Mouse (Mus musculus) liver, adult 2 months (tissue): Measurements from ENCODE around the gene Taok2. TPM values are rescaled to one million over a fixed set of nuclear protein-coding genes. Genes with fewer than 3 reads are reported as not detected.

Source experiments
- DNase-seq: peaks from one replicate; pipeline ENCODE4 v3.0.0-alpha.2; 2011; ENCODE audit warnings: low read depth, low spot score; ENCODE audit errors: extremely low read depth
- H3K27ac ChIP-seq: fragments of 200-500 bp; replicated peaks from 2 replicates; pipeline ENCODE4 v1.5.1; 2012; ENCODE audit warnings: low read depth, mild to moderate bottlenecking, control low read depth, inconsistent platforms, low read length; ENCODE audit not compliant: insufficient read depth
- H3K27me3 ChIP-seq: fragments of 200-500 bp; 2 replicates; pipeline ENCODE4 v1.6.1; 2012; ENCODE audit warnings: mild to moderate bottlenecking, moderate library complexity, low read length, inconsistent platforms; ENCODE audit not compliant: control insufficient read depth, insufficient read depth
- H3K36me3 ChIP-seq: fragments of 200-500 bp; 2 replicates; pipeline ENCODE4 v1.6.1; 2012; ENCODE audit warnings: low read length, inconsistent platforms; ENCODE audit not compliant: control insufficient read depth, insufficient read depth
- H3K4me1 ChIP-seq: fragments of 200-500 bp; 2 replicates; pipeline ENCODE4 v1.6.1; 2011; ENCODE audit warnings: low read length; ENCODE audit not compliant: control insufficient read depth, insufficient read depth
- H3K4me3 ChIP-seq: fragments of 200-500 bp; 2 replicates; pipeline ENCODE4 v1.5.1; 2011; ENCODE audit warnings: low read depth, mild to moderate bottlenecking, control low read depth, low read length, moderate library complexity; ENCODE audit not compliant: insufficient read depth
- H3K79me2 ChIP-seq: fragments of 200-500 bp; 2 replicates; pipeline ENCODE4 v1.6.1; 2012; ENCODE audit warnings: inconsistent platforms, mild to moderate bottlenecking, low read length, moderate library complexity; ENCODE audit not compliant: control insufficient read depth, insufficient read depth
- H3K9ac ChIP-seq: fragments of 200-500 bp; 2 replicates; pipeline ENCODE4 v1.6.1; 2012; ENCODE audit warnings: low read depth, mild to moderate bottlenecking, control low read depth, inconsistent platforms, low read length
- CTCF ChIP-seq: fragments of 200-500 bp; IDR thresholded peaks from 2 replicates; pipeline ENCODE4 v1.5.1; 2011; ENCODE audit warnings: low read depth, low read length, control low read depth
- POLR2A ChIP-seq: fragments of 200-500 bp; IDR thresholded peaks from 2 replicates; pipeline ENCODE4 v1.6.1; 2011; ENCODE audit warnings: low read length, control low read depth; ENCODE audit not compliant: insufficient read depth; ENCODE audit errors: extremely low read depth
- WGBS: fragments of 180-500 bp; shearing (Covaris S2); methylation state at CpG from one replicate; pipeline ENCODE4 v1.1.7; 2018; 5-methylcytosine and 5-hydroxymethylcytosine counted together
- polyA plus RNA-seq: library from polyadenylated mRNA; depleted of rRNA; stranded (reverse); fragments of >200 nt; gene quantifications from 2 replicates; pipeline ENCODE4 v1.2.3, GENCODE M21; 2012; rRNA removed
- total RNA-seq: library from RNA; depleted of rRNA; stranded (reverse); fragments of >200 nt; gene quantifications from 2 replicates; pipeline ENCODE4 v1.2.3, GENCODE M21; 2014; rRNA removed

The Taok2 gene
- 20.5 and 21.7 TPM in 2 replicates for total RNA-seq
- 28.5 and 42.7 TPM in 2 replicates for polyA plus RNA-seq

DNA sequence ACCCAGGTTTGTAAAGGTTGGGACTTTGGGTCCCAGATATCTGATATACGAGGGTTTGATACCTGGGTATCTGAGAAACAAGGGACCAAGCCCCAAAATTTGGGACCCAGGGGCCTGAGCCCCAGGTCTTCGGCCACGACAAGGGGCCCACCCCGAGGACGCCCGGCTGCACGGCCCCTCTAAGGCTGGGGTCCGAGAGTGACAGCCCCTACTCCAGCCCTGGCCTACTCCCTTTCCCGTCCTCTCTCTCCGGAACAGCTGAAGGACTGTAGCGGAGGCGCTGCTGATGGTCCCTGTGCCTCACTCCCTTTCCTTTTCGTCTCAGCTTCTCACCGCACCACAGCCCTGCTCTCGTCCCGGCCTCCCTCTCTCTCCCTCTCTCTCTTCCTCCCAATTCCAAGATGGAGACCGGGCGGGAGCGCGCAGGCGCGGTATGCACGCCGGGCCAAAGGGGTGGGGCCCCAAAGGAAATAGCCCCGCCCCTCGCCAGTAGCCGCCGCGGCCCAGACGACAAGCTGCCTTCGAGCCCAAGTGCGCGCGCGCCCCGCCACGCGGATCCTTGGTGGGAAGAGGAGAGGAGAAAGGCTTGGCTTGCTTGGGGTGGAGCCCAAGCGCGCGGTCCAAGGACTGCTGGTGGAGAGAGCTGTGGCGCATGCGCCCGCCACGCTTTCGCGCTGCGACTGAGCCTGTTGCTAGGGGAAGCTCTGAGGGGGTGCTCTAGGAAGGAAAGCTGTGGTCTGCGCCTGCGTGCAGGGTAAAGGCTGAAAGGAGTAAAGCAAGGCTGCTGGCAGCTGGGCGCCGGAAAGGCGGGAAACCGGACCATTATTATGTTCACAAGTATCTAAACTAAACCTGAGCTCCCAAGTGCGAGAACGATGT, at the start of gene Taok2:
TSS of gene Taok2 (minus strand) at position 418 of the 879 bp plus-strand sequence.
- DNase-seq = peak; percentile 80
- H3K27ac ChIP-seq = peak within 1 kb of the TSS; percentile 72
- H3K4me3 ChIP-seq = peak within 1 kb of the TSS; percentile 85
- H3K36me3 ChIP-seq = peaks cover 26% of the 10 kb centered on the region
- TF ChIP-seq CTCF (no peak), POLR2A (peak; percentile 61)
- 2% methylated on average over 56 of the region's 56 CpGs for WGBS
- peak within 1 kb of the TSS; percentile 92 for H3K9ac ChIP-seq
- no peaks in the 10 kb centered on the region for H3K27me3 ChIP-seq
- peaks cover 8% of the 10 kb centered on the region; the same call in 1 of the 2 replicates for H3K79me2 ChIP-seq
- H3K4me1 ChIP-seq = peaks cover 4% of the 10 kb centered on the region

DNA sequence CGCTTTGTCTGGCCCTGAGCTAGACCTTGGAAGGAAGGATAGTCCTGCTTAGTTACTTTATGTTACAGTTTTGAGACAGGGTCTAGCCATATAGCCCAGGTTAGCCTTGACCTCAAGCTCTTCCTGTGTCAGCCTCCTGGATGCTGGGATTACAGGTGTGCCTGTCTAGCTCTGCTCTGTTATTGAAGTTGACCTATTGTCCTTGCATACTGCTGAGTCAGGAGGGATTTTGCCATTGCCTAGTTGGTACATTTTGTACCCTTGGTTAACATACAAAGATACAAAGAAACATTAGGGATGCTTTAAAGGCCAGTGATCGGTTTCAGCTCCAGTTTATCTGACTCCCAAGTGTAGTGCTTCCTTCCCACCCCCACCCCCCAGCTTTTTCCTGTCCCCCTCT, 48.1 kb upstream of the Taok2 start:
- H3K27ac ChIP-seq = no peak overlapping the region
- DNase-seq = peak; percentile 34
- no peaks in the 10 kb centered on the region for H3K27me3 ChIP-seq
- H3K79me2 ChIP-seq = peaks cover 8% of the 10 kb centered on the region; the same call in 1 of the 2 replicates
- no peak for TF ChIP-seq CTCF
- TF ChIP-seq POLR2A = no peak
- peaks cover 27% of the 10 kb centered on the region for H3K36me3 ChIP-seq
- 61% methylated on average over 2 of the region's 2 CpGs for WGBS
- peaks cover 7% of the 10 kb centered on the region for H3K4me1 ChIP-seq
- no peak overlapping the region for H3K9ac ChIP-seq
- H3K4me3 ChIP-seq = no peak overlapping the region

DNA sequence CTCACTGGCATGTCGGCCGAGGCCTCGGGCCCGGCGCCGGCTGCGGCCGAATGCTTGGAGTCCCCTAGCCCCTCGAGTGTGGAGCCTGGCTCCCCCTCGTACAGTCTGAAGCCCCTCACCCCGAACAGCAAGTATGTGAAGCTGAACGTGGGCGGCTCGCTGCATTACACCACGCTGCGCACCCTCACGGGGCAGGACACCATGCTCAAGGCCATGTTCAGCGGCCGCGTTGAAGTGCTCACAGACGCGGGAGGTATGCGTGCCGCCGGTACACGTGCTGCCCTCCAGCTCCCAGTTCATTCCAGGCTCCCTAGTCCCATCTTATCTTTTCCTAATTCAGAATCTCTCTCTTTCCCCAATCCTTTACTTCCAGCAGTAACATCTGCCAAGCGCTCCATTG, 44.5 kb upstream of the Taok2 start:
- under 1% methylated on average over 27 of the region's 27 CpGs for WGBS
- Histone ChIP-seq H3K36me3 (peaks cover 6% of the 10 kb centered on the region), H3K27me3 (no peaks in the 10 kb centered on the region), H3K9ac (peak overlapping the region; percentile 92), H3K4me3 (peak overlapping the region; percentile 80), H3K79me2 (peaks cover 8% of the 10 kb centered on the region; the same call in 1 of the 2 replicates), H3K4me1 (peaks cover 7% of the 10 kb centered on the region), H3K27ac (peak overlapping the region; percentile 43; the same call in 1 of the 2 replicates)
- peak; percentile 35 for DNase-seq
- TF ChIP-seq POLR2A (no peak), CTCF (no peak)

DNA sequence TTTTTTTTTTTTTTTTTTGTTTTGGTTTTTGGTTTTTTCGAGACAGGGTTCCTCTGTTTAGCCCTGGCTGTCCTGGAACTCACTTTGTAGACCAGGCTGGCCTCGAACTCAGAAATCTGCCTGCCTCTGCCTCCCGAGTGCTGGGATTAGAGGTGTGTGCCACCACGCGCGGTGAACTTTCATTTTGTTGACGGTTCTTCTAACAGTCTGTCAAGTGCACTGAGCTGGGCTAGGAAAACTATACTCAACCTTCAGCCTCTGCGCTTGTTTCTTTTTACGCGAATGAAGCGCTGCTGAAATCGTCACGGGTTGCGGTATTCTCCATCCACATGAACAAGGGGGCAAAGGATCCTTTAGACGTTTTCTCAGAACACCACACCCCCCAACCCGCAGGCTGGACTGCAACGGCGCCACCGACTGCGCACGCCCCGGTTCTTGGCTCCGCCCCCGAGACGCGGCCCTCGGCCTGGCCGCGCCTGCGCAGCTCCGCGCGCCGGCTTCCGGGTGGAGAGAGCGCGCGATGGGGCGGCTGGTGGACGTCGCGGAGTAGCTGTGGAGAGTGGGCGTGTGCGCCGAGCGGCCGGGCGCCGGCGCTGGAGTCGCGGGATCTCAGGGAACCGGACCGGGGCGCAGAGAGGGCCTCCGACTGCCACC, 44.0 kb upstream of the Taok2 start, which contains the start of gene Kctd13:
TSS of gene Kctd13 (plus strand) at position 496 of the 654 bp plus-strand sequence.
- peak within 1 kb of the TSS; percentile 43 for H3K27ac ChIP-seq
- DNase-seq = peak; percentile 76
- peaks cover 8% of the 10 kb centered on the region; the same call in 1 of the 2 replicates for H3K79me2 ChIP-seq
- TF ChIP-seq POLR2A (peak; percentile 47; the same call in 1 of the 2 replicates), CTCF (no peak)
- H3K27me3 ChIP-seq = no peaks in the 10 kb centered on the region
- peaks cover 9% of the 10 kb centered on the region for H3K4me1 ChIP-seq
- H3K9ac ChIP-seq = peak within 1 kb of the TSS; percentile 92
- under 1% methylated on average over 56 of the region's 56 CpGs for WGBS
- peak within 1 kb of the TSS; percentile 80 for H3K4me3 ChIP-seq
- peaks cover 2% of the 10 kb centered on the region; the same call in 1 of the 2 replicates for H3K36me3 ChIP-seq

DNA sequence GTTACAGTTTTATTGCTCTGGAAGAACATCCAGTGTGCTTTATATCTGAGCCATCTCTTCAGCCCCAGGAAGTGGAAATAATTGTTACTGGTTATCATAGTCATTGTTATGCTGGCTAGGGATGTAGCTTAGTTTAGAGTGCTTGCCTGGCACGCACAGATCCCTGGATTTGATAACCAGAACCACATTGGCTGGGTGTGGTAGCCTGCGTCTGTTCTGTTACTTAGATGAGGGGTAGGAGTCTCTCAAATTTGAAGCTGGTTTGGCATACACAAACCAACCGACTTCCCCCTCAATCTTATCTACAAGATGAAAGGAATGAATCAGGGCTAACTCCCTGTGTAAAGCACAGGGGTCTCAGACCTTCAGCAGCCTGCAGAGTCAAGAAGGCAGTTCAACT, 41.8 kb upstream of the Taok2 start:
- no peaks in the 10 kb centered on the region for H3K27me3 ChIP-seq
- no peaks in the 10 kb centered on the region; the same call in 1 of the 2 replicates for H3K36me3 ChIP-seq
- DNase-seq = no peak
- peaks cover 7% of the 10 kb centered on the region for H3K4me1 ChIP-seq
- TF ChIP-seq CTCF (no peak), POLR2A (no peak)
- H3K79me2 ChIP-seq = peaks cover 8% of the 10 kb centered on the region; the same call in 1 of the 2 replicates
- 66% methylated on average over 3 of the region's 3 CpGs for WGBS
- H3K4me3 ChIP-seq = no peak overlapping the region
- H3K9ac ChIP-seq = no peak overlapping the region
- H3K27ac ChIP-seq = no peak overlapping the region
